Mouse (Mus musculus): ENCODE data around the gene Sema7a. TPM values are rescaled to one million over a fixed set of nuclear protein-coding genes. Genes with fewer than 3 reads are reported as not detected.
A peak's percentile ranks its signal among the peaks of the same experiment; 100 is the strongest.

Sema7a gene
- polyA plus RNA-seq, 1 experiment = 6.5 TPM

- Histone ChIP-seq H3K4me1 (ENCODE audit: control insufficient read depth, insufficient read depth, low read length) (no peaks in the 10 kb centered on the region), H3K27ac (ENCODE audit: insufficient read depth, low read length) (no peak overlapping the region), H3K4me3 (ENCODE audit: insufficient read depth, low read length) (no peak overlapping the region)
- TF ChIP-seq POLR2A (IDR thresholded peaks at IDR 0.05; ENCODE audit: low read depth, low read length) (no peak), CTCF (IDR thresholded peaks at IDR 0.05; ENCODE audit: borderline replicate concordance, insufficient read depth, low read length) (0 out of 2 replicates have a peak, but pooled peaks have one; percentile 31)
Measured at GRCm38 (mm10) chr9:57990438-57991110, 50.7 kb downstream of the Sema7a start.

- Histone ChIP-seq H3K4me1 (ENCODE audit: control insufficient read depth, insufficient read depth, low read length) (no peaks in the 10 kb centered on the region), H3K27ac (ENCODE audit: insufficient read depth, low read length) (no peak overlapping the region), H3K4me3 (ENCODE audit: insufficient read depth, low read length) (no peak overlapping the region)
- TF ChIP-seq CTCF (IDR thresholded peaks at IDR 0.05; ENCODE audit: borderline replicate concordance, insufficient read depth, low read length) (no peak), POLR2A (IDR thresholded peaks at IDR 0.05; ENCODE audit: low read depth, low read length) (no peak)
Measured at GRCm38 (mm10) chr9:57992060-57992459, 52.1 kb downstream of the Sema7a start.

GRCm38 (mm10) chr9:57992781-57993591 is 53.1 kb downstream of the Sema7a start:
- H3K4me3 ChIP-seq (ENCODE audit: insufficient read depth, low read length) = no peak overlapping the region
- TF ChIP-seq POLR2A (IDR thresholded peaks at IDR 0.05; ENCODE audit: low read depth, low read length) (no peak), CTCF (IDR thresholded peaks at IDR 0.05; ENCODE audit: borderline replicate concordance, insufficient read depth, low read length) (no peak)
- H3K4me1 ChIP-seq (ENCODE audit: control insufficient read depth, insufficient read depth, low read length) = no peaks in the 10 kb centered on the region
- no peak overlapping the region for H3K27ac ChIP-seq (ENCODE audit: insufficient read depth, low read length)

GRCm38 (mm10) chr9:57995282-57995681 is 55.4 kb downstream of the Sema7a start:
- Histone ChIP-seq H3K4me3 (ENCODE audit: insufficient read depth, low read length) (no peak overlapping the region), H3K4me1 (ENCODE audit: control insufficient read depth, insufficient read depth, low read length) (no peaks in the 10 kb centered on the region), H3K27ac (ENCODE audit: insufficient read depth, low read length) (no peak overlapping the region)
- TF ChIP-seq POLR2A (IDR thresholded peaks at IDR 0.05; ENCODE audit: low read depth, low read length) (no peak), CTCF (IDR thresholded peaks at IDR 0.05; ENCODE audit: borderline replicate concordance, insufficient read depth, low read length) (0 out of 2 replicates have a peak, but pooled peaks have one; percentile 11)

- Histone ChIP-seq H3K27ac (ENCODE audit: insufficient read depth, low read length) (no peak overlapping the region), H3K4me3 (ENCODE audit: insufficient read depth, low read length) (no peak overlapping the region), H3K4me1 (ENCODE audit: control insufficient read depth, insufficient read depth, low read length) (no peaks in the 10 kb centered on the region)
- TF ChIP-seq POLR2A (IDR thresholded peaks at IDR 0.05; ENCODE audit: low read depth, low read length) (no peak), CTCF (IDR thresholded peaks at IDR 0.05; ENCODE audit: borderline replicate concordance, insufficient read depth, low read length) (no peak)
Measured at GRCm38 (mm10) chr9:57997511-57998031, 57.7 kb downstream of the Sema7a start.

GRCm38 (mm10) chr9:57998032-57998659 is 58.2 kb downstream of the Sema7a start:
- H3K27ac ChIP-seq (ENCODE audit: insufficient read depth, low read length) = no peak overlapping the region
- no peak overlapping the region for H3K4me3 ChIP-seq (ENCODE audit: insufficient read depth, low read length)
- TF ChIP-seq POLR2A (IDR thresholded peaks at IDR 0.05; ENCODE audit: low read depth, low read length) (no peak), CTCF (IDR thresholded peaks at IDR 0.05; ENCODE audit: borderline replicate concordance, insufficient read depth, low read length) (no peak)
- no peaks in the 10 kb centered on the region for H3K4me1 ChIP-seq (ENCODE audit: control insufficient read depth, insufficient read depth, low read length)

- TF ChIP-seq POLR2A (IDR thresholded peaks at IDR 0.05; ENCODE audit: low read depth, low read length) (no peak), CTCF (IDR thresholded peaks at IDR 0.05; ENCODE audit: borderline replicate concordance, insufficient read depth, low read length) (no peak)
- Histone ChIP-seq H3K4me1 (ENCODE audit: control insufficient read depth, insufficient read depth, low read length) (no peaks in the 10 kb centered on the region), H3K4me3 (ENCODE audit: insufficient read depth, low read length) (no peak overlapping the region), H3K27ac (ENCODE audit: insufficient read depth, low read length) (no peak overlapping the region)
Measured at GRCm38 (mm10) chr9:57998685-57999084, 58.8 kb downstream of the Sema7a start.

- H3K4me3 ChIP-seq (ENCODE audit: insufficient read depth, low read length) = no peak overlapping the region
- H3K4me1 ChIP-seq (ENCODE audit: control insufficient read depth, insufficient read depth, low read length) = no peaks in the 10 kb centered on the region
- H3K27ac ChIP-seq (ENCODE audit: insufficient read depth, low read length) = no peak overlapping the region
- TF ChIP-seq POLR2A (IDR thresholded peaks at IDR 0.05; ENCODE audit: low read depth, low read length) (no peak), CTCF (IDR thresholded peaks at IDR 0.05; ENCODE audit: borderline replicate concordance, insufficient read depth, low read length) (no peak)
Measured at GRCm38 (mm10) chr9:57999676-58000075, 59.8 kb downstream of the Sema7a start.

- Histone ChIP-seq H3K4me3 (ENCODE audit: insufficient read depth, low read length) (no peak overlapping the region), H3K4me1 (ENCODE audit: control insufficient read depth, insufficient read depth, low read length) (no peaks in the 10 kb centered on the region), H3K27ac (ENCODE audit: insufficient read depth, low read length) (no peak overlapping the region)
- TF ChIP-seq CTCF (IDR thresholded peaks at IDR 0.05; ENCODE audit: borderline replicate concordance, insufficient read depth, low read length) (no peak), POLR2A (IDR thresholded peaks at IDR 0.05; ENCODE audit: low read depth, low read length) (no peak)
Measured at GRCm38 (mm10) chr9:58003272-58003671, 63.4 kb downstream of the Sema7a start.

Measured in embryonic fibroblast, embryonic 13.5 days (primary cell).